Mouse (Mus musculus) stomach, embryonic 15.5 days (tissue): Measurements from ENCODE around the gene Dis3l2. TPM values are rescaled to one million over a fixed set of nuclear protein-coding genes. Genes with fewer than 3 reads are reported as not detected.

Experiments
- ATAC-seq: fragments of 200-750 bp; cut with Nextera tagmentation; 2 replicates; pipeline ENCODE4 v1.8.0; 2017; ENCODE audit warnings: low read depth, moderate number of reproducible peaks, moderate TSS enrichment; ENCODE audit not compliant: insufficient read depth, low FRiP score
- H3K27ac ChIP-seq: fragments of 300-500 bp; sonication (generic); 2 replicates; pipeline ENCODE4 v1.5.1; 2015; ENCODE audit warnings: mild to moderate bottlenecking, inconsistent platforms
- H3K27me3 ChIP-seq: fragments of 300-500 bp; sonication (generic); replicated peaks from 2 replicates; pipeline ENCODE4 v1.6.1; 2015; ENCODE audit warnings: inconsistent platforms
- H3K36me3 ChIP-seq: fragments of 300-500 bp; sonication (generic); 2 replicates; pipeline ENCODE4 v1.6.1; 2015; ENCODE audit warnings: inconsistent platforms
- H3K4me1 ChIP-seq: fragments of 300-500 bp; sonication (generic); 2 replicates; pipeline ENCODE4 v1.6.1; 2015; ENCODE audit warnings: inconsistent platforms
- H3K4me2 ChIP-seq: fragments of 300-500 bp; sonication (generic); 2 replicates; pipeline ENCODE4 v1.6.1; 2015; ENCODE audit warnings: mild to moderate bottlenecking, inconsistent platforms
- H3K4me3 ChIP-seq: fragments of 300-500 bp; sonication (generic); replicated peaks from 2 replicates; pipeline ENCODE4 v1.5.1; 2015; ENCODE audit warnings: inconsistent platforms
- H3K9ac ChIP-seq: fragments of 300-500 bp; sonication (generic); 2 replicates; pipeline ENCODE4 v1.6.1; 2015; ENCODE audit warnings: inconsistent platforms
- H3K9me3 ChIP-seq: fragments of 300-500 bp; sonication (generic); 2 replicates; pipeline ENCODE4 v1.6.1; 2016; ENCODE audit warnings: inconsistent platforms
- WGBS: fragments of 180-500 bp; shearing (Covaris S2); methylation state at CpG from one replicate; pipeline ENCODE4 v1.1.7; 2015; 5-methylcytosine and 5-hydroxymethylcytosine counted together
- polyA plus RNA-seq: library from polyadenylated mRNA; unstranded; fragments of >200 nt; fragmentation: Nextera tagmentation; extraction: Ambion mirVana; gene quantifications from 2 replicates; pipeline ENCODE4 v1.2.1, GENCODE M21; 2015

Dis3l2 gene
- polyA plus RNA-seq, 1 experiment from 2014 or later = 18.9 TPM

- Histone ChIP-seq H3K9me3 (no peaks in the 10 kb centered on the region), H3K36me3 (no peaks in the 10 kb centered on the region), H3K27me3 (no peaks in the 10 kb centered on the region), H3K4me2 (no peak overlapping the region), H3K27ac (no peak overlapping the region), H3K9ac (no peak overlapping the region), H3K4me3 (no peak overlapping the region), H3K4me1 (no peaks in the 10 kb centered on the region)
- 66% methylated on average over 5 of the region's 5 CpGs for WGBS
- no peak for ATAC-seq
Observed at GRCm38 (mm10) chr1:87001365-87001764, 297.8 kb downstream of the Dis3l2 start.

GRCm38 (mm10) chr1:87002545-87003168 is 299.0 kb downstream of the Dis3l2 start:
- no peak for ATAC-seq
- no peaks in the 10 kb centered on the region for H3K4me1 ChIP-seq
- 52% methylated on average over 9 of the region's 9 CpGs for WGBS
- H3K27ac ChIP-seq = no peak overlapping the region
- H3K27me3 ChIP-seq = no peaks in the 10 kb centered on the region
- no peak overlapping the region for H3K9ac ChIP-seq
- H3K36me3 ChIP-seq = no peaks in the 10 kb centered on the region
- no peaks in the 10 kb centered on the region for H3K9me3 ChIP-seq
- H3K4me3 ChIP-seq = no peak overlapping the region
- no peak overlapping the region for H3K4me2 ChIP-seq

GRCm38 (mm10) chr1:87003169-87003552 is 299.6 kb downstream of the Dis3l2 start:
- Histone ChIP-seq H3K4me1 (no peaks in the 10 kb centered on the region), H3K27ac (no peak overlapping the region), H3K4me3 (no peak overlapping the region), H3K4me2 (no peak overlapping the region), H3K9me3 (no peaks in the 10 kb centered on the region), H3K36me3 (no peaks in the 10 kb centered on the region), H3K27me3 (no peaks in the 10 kb centered on the region), H3K9ac (no peak overlapping the region)
- WGBS = 58% methylated on average over 2 of the region's 2 CpGs
- no peak for ATAC-seq

- ATAC-seq = no peak
- Histone ChIP-seq H3K4me3 (no peak overlapping the region), H3K36me3 (no peaks in the 10 kb centered on the region), H3K27me3 (no peaks in the 10 kb centered on the region), H3K4me1 (no peaks in the 10 kb centered on the region), H3K4me2 (no peak overlapping the region), H3K9ac (no peak overlapping the region), H3K9me3 (no peaks in the 10 kb centered on the region), H3K27ac (no peak overlapping the region)
- WGBS = 77% methylated on average over 1 of the region's 1 CpGs
Observed at GRCm38 (mm10) chr1:87006425-87006824, 302.8 kb downstream of the Dis3l2 start.

- no peak overlapping the region for H3K4me2 ChIP-seq
Observed at GRCm38 (mm10) chr1:87008211-87008610, 304.6 kb downstream of the Dis3l2 start.

GRCm38 (mm10) chr1:87009156-87009555 is 305.5 kb downstream of the Dis3l2 start:
- 75% methylated on average over 3 of the region's 3 CpGs for WGBS
- Histone ChIP-seq H3K27ac (no peak overlapping the region), H3K27me3 (no peaks in the 10 kb centered on the region), H3K4me1 (peaks cover 5% of the 10 kb centered on the region; the same call in 1 of the 2 replicates), H3K9me3 (no peaks in the 10 kb centered on the region), H3K9ac (no peak overlapping the region), H3K4me3 (no peak overlapping the region), H3K4me2 (no peak overlapping the region), H3K36me3 (no peaks in the 10 kb centered on the region)
- ATAC-seq = no peak

More at GRCm38 (mm10) chr1:87008211-87008610, 304.6 kb downstream of the Dis3l2 start:
- Histone ChIP-seq H3K4me3 (no peak overlapping the region), H3K36me3 (no peaks in the 10 kb centered on the region), H3K4me1 (peaks cover 5% of the 10 kb centered on the region; the same call in 1 of the 2 replicates), H3K27me3 (no peaks in the 10 kb centered on the region), H3K9ac (no peak overlapping the region), H3K9me3 (no peaks in the 10 kb centered on the region), H3K27ac (no peak overlapping the region)
- WGBS = 24% methylated on average over 1 of the region's 1 CpGs
- no peak for ATAC-seq

- H3K4me3 ChIP-seq = no peak overlapping the region
- peaks cover 5% of the 10 kb centered on the region; the same call in 1 of the 2 replicates for H3K4me1 ChIP-seq
Observed at GRCm38 (mm10) chr1:87010629-87011330, 307.2 kb downstream of the Dis3l2 start.

GRCm38 (mm10) chr1:87011718-87012117 is 308.1 kb downstream of the Dis3l2 start:
- H3K27me3 ChIP-seq = no peaks in the 10 kb centered on the region
- H3K9me3 ChIP-seq = no peaks in the 10 kb centered on the region
- no peak overlapping the region for H3K4me3 ChIP-seq
- no peaks in the 10 kb centered on the region for H3K36me3 ChIP-seq
- H3K9ac ChIP-seq = no peak overlapping the region
- ATAC-seq = peak; percentile 39; the same call in 1 of the 2 replicates
- H3K27ac ChIP-seq = peak overlapping the region; percentile 31; the same call in 1 of the 2 replicates
- H3K4me1 ChIP-seq = peaks cover 5% of the 10 kb centered on the region; the same call in 1 of the 2 replicates
- WGBS = 48% methylated on average over 3 of the region's 3 CpGs
- no peak overlapping the region for H3K4me2 ChIP-seq

More at GRCm38 (mm10) chr1:87010629-87011330, 307.2 kb downstream of the Dis3l2 start:
- Histone ChIP-seq H3K4me2 (no peak overlapping the region), H3K36me3 (no peaks in the 10 kb centered on the region), H3K9ac (no peak overlapping the region), H3K9me3 (no peaks in the 10 kb centered on the region), H3K27me3 (no peaks in the 10 kb centered on the region), H3K27ac (no peak overlapping the region)
- ATAC-seq = no peak
- 74% methylated on average over 12 of the region's 12 CpGs for WGBS

- no peak overlapping the region for H3K9ac ChIP-seq
- no peak for ATAC-seq
- 85% methylated on average over 2 of the region's 2 CpGs for WGBS
- H3K9me3 ChIP-seq = no peaks in the 10 kb centered on the region
- no peaks in the 10 kb centered on the region for H3K36me3 ChIP-seq
- H3K27ac ChIP-seq = no peak overlapping the region
- H3K4me3 ChIP-seq = no peak overlapping the region
- H3K4me1 ChIP-seq = peaks cover 5% of the 10 kb centered on the region; the same call in 1 of the 2 replicates
- H3K4me2 ChIP-seq = no peak overlapping the region
- H3K27me3 ChIP-seq = no peaks in the 10 kb centered on the region
Observed at GRCm38 (mm10) chr1:87012606-87013005, 309.0 kb downstream of the Dis3l2 start.

GRCm38 (mm10) chr1:87020714-87021113 is 317.1 kb downstream of the Dis3l2 start:
- H3K27me3 ChIP-seq = no peaks in the 10 kb centered on the region
- 84% methylated on average over 5 of the region's 5 CpGs for WGBS
- no peak for ATAC-seq
- H3K4me3 ChIP-seq = no peak overlapping the region
- H3K9ac ChIP-seq = no peak overlapping the region
- H3K36me3 ChIP-seq = no peaks in the 10 kb centered on the region
- no peak overlapping the region for H3K4me2 ChIP-seq
- no peak overlapping the region for H3K27ac ChIP-seq
- H3K4me1 ChIP-seq = no peaks in the 10 kb centered on the region
- no peaks in the 10 kb centered on the region for H3K9me3 ChIP-seq

GRCm38 (mm10) chr1:87021584-87021983 is 318.0 kb downstream of the Dis3l2 start:
- H3K4me3 ChIP-seq = no peak overlapping the region
- H3K4me1 ChIP-seq = no peaks in the 10 kb centered on the region
- no peaks in the 10 kb centered on the region for H3K36me3 ChIP-seq
- no peaks in the 10 kb centered on the region for H3K9me3 ChIP-seq
- no peak for ATAC-seq
- no peak overlapping the region for H3K9ac ChIP-seq
- WGBS = 69% methylated on average over 3 of the region's 3 CpGs
- H3K27me3 ChIP-seq = no peaks in the 10 kb centered on the region
- no peak overlapping the region for H3K27ac ChIP-seq
- no peak overlapping the region for H3K4me2 ChIP-seq
